In genomic region chr3:144545832-144546231, GRCm38 (mm10) we compare ENCODE assay signal across 27 mouse cellular contexts. TPM values are rescaled to one million over a fixed set of nuclear protein-coding genes. Genes with fewer than 3 reads are reported as not detected.
A peak's percentile ranks its signal among the peaks of the same experiment; 100 is the strongest.
DNase-seq lines count a peak whose midpoint lies in the region; ATAC-seq and TF ChIP-seq lines count a peak whose summit lies in the region.
"Had no signal": no experiment of that assay in that cellular context is flagged by ENCODE, and none has a peak within 500 bp of the region (broad histone marks: within the 10 kb centered on the region; RNA-seq: fewer than 3 reads in every experiment).

No protein-coding gene starts in this region.

- H3K4me3 ChIP-seq in hindbrain, postnatal 0 days (ENCODE audit: low read length), result no peak overlapping the region
- no peak overlapping the region for H3K4me3 ChIP-seq in hindbrain, embryonic 10.5 days
- H3K4me3 ChIP-seq in midbrain, embryonic 14.5 days (replicated peaks; ENCODE audit: low read depth, low read length), result no peak overlapping the region
- no peak overlapping the region for H3K4me3 ChIP-seq in midbrain, embryonic 10.5 days
- H3K4me3 ChIP-seq in forebrain, embryonic 14.5 days (ENCODE audit: low read depth, low read length), result no peak overlapping the region
- H3K4me3 ChIP-seq in midbrain, embryonic 15.5 days, result no peak overlapping the region
- H3K4me3 ChIP-seq: heart, embryonic 15.5 days; hindbrain, embryonic 13.5 days; kidney, embryonic 15.5 days; limb, embryonic 10.5 days; limb, embryonic 15.5 days; liver, embryonic 13.5 days; stomach, embryonic 15.5 days had no signal

- H3K27ac ChIP-seq in hindbrain, postnatal 0 days, result no peak overlapping the region
- H3K27ac ChIP-seq in hindbrain, embryonic 10.5 days, result no peak overlapping the region
- no peak overlapping the region for H3K27ac ChIP-seq in midbrain, embryonic 14.5 days (replicated peaks; ENCODE audit: low read depth, low read length)
- no peak overlapping the region for H3K27ac ChIP-seq in midbrain, embryonic 10.5 days (replicated peaks)
- H3K27ac ChIP-seq in forebrain, embryonic 14.5 days (ENCODE audit: low read depth, low read length), result no peak overlapping the region
- no peak overlapping the region for H3K27ac ChIP-seq in midbrain, embryonic 15.5 days
- H3K27ac ChIP-seq: heart, embryonic 15.5 days; kidney, embryonic 15.5 days; limb, embryonic 10.5 days; limb, embryonic 15.5 days; liver, embryonic 13.5 days; macrophage; stomach, embryonic 15.5 days had no signal

- WGBS in hindbrain, postnatal 0 days, result 15% methylated on average over 4 of the region's 4 CpGs
- WGBS in hindbrain, embryonic 10.5 days, result 62% methylated on average over 4 of the region's 4 CpGs
- 10% methylated on average over 4 of the region's 4 CpGs for WGBS in midbrain, embryonic 14.5 days
- 66% methylated on average over 4 of the region's 4 CpGs for WGBS in midbrain, embryonic 10.5 days
- 3% methylated on average over 4 of the region's 4 CpGs for WGBS in forebrain, embryonic 14.5 days
- 22% methylated on average over 4 of the region's 4 CpGs for WGBS in midbrain, embryonic 15.5 days

- peaks cover 19% of the 10 kb centered on the region; the same call in 1 of the 2 replicates for H3K4me1 ChIP-seq in hindbrain, postnatal 0 days (ENCODE audit: insufficient read depth, low read length)
- peaks cover 13% of the 10 kb centered on the region for H3K4me1 ChIP-seq in hindbrain, embryonic 10.5 days (replicated peaks)
- H3K4me1 ChIP-seq in midbrain, embryonic 14.5 days (ENCODE audit: control insufficient read depth, insufficient read depth, low read length), result peaks cover 5% of the 10 kb centered on the region; the same call in 1 of the 2 replicates
- H3K4me1 ChIP-seq in midbrain, embryonic 10.5 days, result peaks cover 16% of the 10 kb centered on the region
- peaks cover 21% of the 10 kb centered on the region for H3K4me1 ChIP-seq in forebrain, embryonic 14.5 days (ENCODE audit: control insufficient read depth, insufficient read depth, low read length)
- peaks cover 17% of the 10 kb centered on the region for H3K4me1 ChIP-seq in midbrain, embryonic 15.5 days

- H3K9me3 ChIP-seq in hindbrain, postnatal 0 days (ENCODE audit: low read length), result no peaks in the 10 kb centered on the region
- H3K9me3 ChIP-seq in hindbrain, embryonic 10.5 days, result no peaks in the 10 kb centered on the region
- H3K9me3 ChIP-seq in midbrain, embryonic 14.5 days (ENCODE audit: control insufficient read depth, low read length), result no peaks in the 10 kb centered on the region
- no peaks in the 10 kb centered on the region for H3K9me3 ChIP-seq in midbrain, embryonic 10.5 days (replicated peaks)
- no peaks in the 10 kb centered on the region for H3K9me3 ChIP-seq in forebrain, embryonic 14.5 days (replicated peaks; ENCODE audit: control insufficient read depth, low read length)
- H3K9me3 ChIP-seq in midbrain, embryonic 15.5 days, result no peaks in the 10 kb centered on the region
- H3K9me3 ChIP-seq: heart, embryonic 15.5 days; hindbrain, embryonic 13.5 days; kidney, embryonic 15.5 days; limb, embryonic 10.5 days; limb, embryonic 15.5 days; liver, embryonic 13.5 days; stomach, embryonic 15.5 days had no signal

- no peaks in the 10 kb centered on the region for H3K36me3 ChIP-seq in hindbrain, postnatal 0 days (ENCODE audit: insufficient read depth, low read length)
- H3K36me3 ChIP-seq in hindbrain, embryonic 10.5 days, result no peaks in the 10 kb centered on the region
- no peaks in the 10 kb centered on the region for H3K36me3 ChIP-seq in midbrain, embryonic 14.5 days (ENCODE audit: control insufficient read depth, insufficient read depth, low read length)
- H3K36me3 ChIP-seq in midbrain, embryonic 10.5 days, result no peaks in the 10 kb centered on the region
- no peaks in the 10 kb centered on the region for H3K36me3 ChIP-seq in forebrain, embryonic 14.5 days (ENCODE audit: control insufficient read depth, insufficient read depth, low read length)
- H3K36me3 ChIP-seq in midbrain, embryonic 15.5 days (replicated peaks), result no peaks in the 10 kb centered on the region
- H3K36me3 ChIP-seq: heart, embryonic 15.5 days; hindbrain, embryonic 13.5 days; kidney, embryonic 15.5 days; limb, embryonic 10.5 days; limb, embryonic 15.5 days; liver, embryonic 13.5 days; stomach, embryonic 15.5 days had no signal

- no peak for ATAC-seq in hindbrain, postnatal 0 days
- no peak for ATAC-seq in midbrain, embryonic 14.5 days (ENCODE audit: low FRiP score, low TSS enrichment)
- peak; percentile 64 for ATAC-seq in forebrain, embryonic 14.5 days
- peak; percentile 51 for ATAC-seq in midbrain, embryonic 15.5 days (replicated peaks)
- ATAC-seq: lung, postnatal 0 days had no signal

- DNase-seq in hindbrain, postnatal 0 days (ENCODE audit: low spot score), result peak; percentile 24
- no peak for DNase-seq in hindbrain, embryonic 10.5 days (ENCODE audit: low spot score)
- DNase-seq in midbrain, embryonic 14.5 days, result peak; percentile 47
- no peak for DNase-seq in midbrain, embryonic 10.5 days (ENCODE audit: low spot score)
- DNase-seq in forebrain, embryonic 14.5 days (ENCODE audit: low spot score), result peak; percentile 86
- no peak for DNase-seq in left cerebral cortex, postnatal 4 days
- DNase-seq in left cerebral cortex, postnatal 25 days (ENCODE audit: low spot score in 2 of 2), result no peak
- DNase-seq: adrenal gland, adult 2 months; adrenal gland, postnatal 36 days; B cell, adult 2 months; cerebellum, adult 8-10 months; cerebellum, postnatal 25 days; heart, postnatal 36 days; kidney, adult 18-20 months; kidney, postnatal 25 days; liver, embryonic 13.5 days; lung, adult 18-20 months; right cerebral cortex, postnatal 25 days had no signal

- H3K27me3 ChIP-seq in hindbrain, postnatal 0 days (ENCODE audit: insufficient read depth, low read length), result no peaks in the 10 kb centered on the region
- H3K27me3 ChIP-seq in hindbrain, embryonic 10.5 days (ENCODE audit: insufficient read depth, poor library complexity, severe bottlenecking), result no peaks in the 10 kb centered on the region
- H3K27me3 ChIP-seq in midbrain, embryonic 14.5 days (ENCODE audit: control insufficient read depth, insufficient read depth, low read length), result no peaks in the 10 kb centered on the region
- H3K27me3 ChIP-seq in midbrain, embryonic 10.5 days (ENCODE audit: low read depth, poor library complexity, severe bottlenecking), result no peaks in the 10 kb centered on the region
- H3K27me3 ChIP-seq in forebrain, embryonic 14.5 days (replicated peaks; ENCODE audit: control insufficient read depth, insufficient read depth, low read length), result no peaks in the 10 kb centered on the region
- no peaks in the 10 kb centered on the region for H3K27me3 ChIP-seq in midbrain, embryonic 15.5 days (replicated peaks)
- H3K27me3 ChIP-seq: heart, embryonic 15.5 days; hindbrain, embryonic 13.5 days; kidney, embryonic 15.5 days; limb, embryonic 15.5 days; liver, embryonic 13.5 days; stomach, embryonic 15.5 days had no signal

- H3K9ac ChIP-seq in hindbrain, postnatal 0 days (replicated peaks; ENCODE audit: low read length), result no peak overlapping the region
- no peak overlapping the region for H3K9ac ChIP-seq in midbrain, embryonic 14.5 days (replicated peaks; ENCODE audit: low read length)
- no peak overlapping the region for H3K9ac ChIP-seq in forebrain, embryonic 14.5 days (ENCODE audit: low read length)
- no peak overlapping the region for H3K9ac ChIP-seq in midbrain, embryonic 15.5 days
- H3K9ac ChIP-seq: heart, embryonic 15.5 days; hindbrain, embryonic 13.5 days; kidney, embryonic 15.5 days; limb, embryonic 15.5 days; liver, embryonic 13.5 days; stomach, embryonic 15.5 days had no signal

- intact Hi-C loops in left cerebral cortex, postnatal 4 days (cut with DNase I), result no loop called here
- intact Hi-C loops in left cerebral cortex, postnatal 25 days (cut with DNase I), result no loop called here

- no peak overlapping the region for H3K4me2 ChIP-seq in hindbrain, postnatal 0 days (ENCODE audit: low read depth, low read length)
- H3K4me2 ChIP-seq in midbrain, embryonic 14.5 days (ENCODE audit: low read length), result no peak overlapping the region
- peak overlapping the region; percentile 24; the same call in 1 of the 2 replicates for H3K4me2 ChIP-seq in forebrain, embryonic 14.5 days (ENCODE audit: low read length)
- H3K4me2 ChIP-seq in midbrain, embryonic 15.5 days, result no peak overlapping the region
- H3K4me2 ChIP-seq: heart, embryonic 15.5 days; hindbrain, embryonic 13.5 days; kidney, embryonic 15.5 days; limb, embryonic 15.5 days; liver, embryonic 13.5 days; stomach, embryonic 15.5 days had no signal

- no peak for TF ChIP-seq CTCF in hindbrain, postnatal 0 days (IDR thresholded peaks at IDR 0.05; ENCODE audit: low read depth)

RNA-seq across cellular contexts. Expression of gene Hs2st1, which starts 24.1 kb away (rescaled TPM):
- total RNA-seq in hindbrain, postnatal 0 days (2014; rRNA removed), result 38.8 and 39.2 TPM in 2 replicates
- 11.0 and 11.1 TPM in 2 replicates for polyA plus RNA-seq in hindbrain, postnatal 0 days (2015; fragmentation: Nextera tagmentation; extraction: Ambion mirVana)
- 12.6 and 13.3 TPM in 2 replicates for polyA plus RNA-seq in hindbrain, embryonic 10.5 days (2016; fragmentation: Nextera tagmentation; extraction: Ambion mirVana)
- polyA plus RNA-seq in midbrain, embryonic 14.5 days (2014; fragmentation: Nextera tagmentation; extraction: Ambion mirVana), result 16.1 and 16.2 TPM in 2 replicates
- polyA plus RNA-seq in midbrain, embryonic 10.5 days (2016; fragmentation: Nextera tagmentation; extraction: Ambion mirVana), result 14.9 and 15.1 TPM in 2 replicates
- polyA plus RNA-seq in forebrain, embryonic 14.5 days (2014; fragmentation: Nextera tagmentation; extraction: Ambion mirVana), result 18.3 and 18.6 TPM in 2 replicates
- polyA plus RNA-seq in midbrain, embryonic 15.5 days (2015; fragmentation: Nextera tagmentation; extraction: Ambion mirVana), result 15.6 and 17.1 TPM in 2 replicates
- 10 to 100 TPM; 56.3 to 60.1 TPM for total RNA-seq in left cerebral cortex, postnatal 4 days (2021)
- total RNA-seq in left cerebral cortex, postnatal 25 days (2021), result 10 to 100 TPM; 49.4 to 52.5 TPM

RNA-seq across cellular contexts. Expression of gene Selenof, which starts 24.3 kb away (rescaled TPM):
- total RNA-seq in hindbrain, postnatal 0 days (2014; rRNA removed), result 210 and 211 TPM in 2 replicates
- polyA plus RNA-seq in hindbrain, postnatal 0 days (2015; fragmentation: Nextera tagmentation; extraction: Ambion mirVana), result 686 and 693 TPM in 2 replicates
- 484 and 487 TPM in 2 replicates for polyA plus RNA-seq in hindbrain, embryonic 10.5 days (2016; fragmentation: Nextera tagmentation; extraction: Ambion mirVana)
- 453 and 517 TPM in 2 replicates for polyA plus RNA-seq in midbrain, embryonic 14.5 days (2014; fragmentation: Nextera tagmentation; extraction: Ambion mirVana)
- 513 and 526 TPM in 2 replicates for polyA plus RNA-seq in midbrain, embryonic 10.5 days (2016; fragmentation: Nextera tagmentation; extraction: Ambion mirVana)
- polyA plus RNA-seq in forebrain, embryonic 14.5 days (2014; fragmentation: Nextera tagmentation; extraction: Ambion mirVana), result 518 and 577 TPM in 2 replicates
- polyA plus RNA-seq in midbrain, embryonic 15.5 days (2015; fragmentation: Nextera tagmentation; extraction: Ambion mirVana), result 501 and 507 TPM in 2 replicates
- total RNA-seq in left cerebral cortex, postnatal 4 days (2021), result 100 to 1,000 TPM; 248 to 253 TPM
- total RNA-seq in left cerebral cortex, postnatal 25 days (2021), result 100 to 1,000 TPM; 221 to 233 TPM

Comparison
In these comparisons a context has a peak if more than half of its experiments do, and no peak if none do; other contexts are left out.
1. ATAC-seq: peak in forebrain, embryonic 14.5 days (single experiment) and midbrain, embryonic 15.5 days (single experiment); none in hindbrain, postnatal 0 days (single experiment) and midbrain, embryonic 14.5 days (single experiment).
2. DNase-seq: peak in hindbrain, postnatal 0 days (single experiment), midbrain, embryonic 14.5 days (single experiment) and forebrain, embryonic 14.5 days (single experiment); none in hindbrain, embryonic 10.5 days (single experiment), midbrain, embryonic 10.5 days (single experiment), left cerebral cortex, postnatal 4 days (single experiment) and left cerebral cortex, postnatal 25 days (0 of 2).